Mouse (Mus musculus): Measurements from ENCODE around the gene Arfgap1. TPM values are rescaled to one million over a fixed set of nuclear protein-coding genes. Genes with fewer than 3 reads are reported as not detected.

Gene Arfgap1
- polyA plus RNA-seq (2015; fragmentation: Nextera tagmentation; extraction: Ambion mirVana): 74.2 and 82.4 TPM in 2 replicates

DNA sequence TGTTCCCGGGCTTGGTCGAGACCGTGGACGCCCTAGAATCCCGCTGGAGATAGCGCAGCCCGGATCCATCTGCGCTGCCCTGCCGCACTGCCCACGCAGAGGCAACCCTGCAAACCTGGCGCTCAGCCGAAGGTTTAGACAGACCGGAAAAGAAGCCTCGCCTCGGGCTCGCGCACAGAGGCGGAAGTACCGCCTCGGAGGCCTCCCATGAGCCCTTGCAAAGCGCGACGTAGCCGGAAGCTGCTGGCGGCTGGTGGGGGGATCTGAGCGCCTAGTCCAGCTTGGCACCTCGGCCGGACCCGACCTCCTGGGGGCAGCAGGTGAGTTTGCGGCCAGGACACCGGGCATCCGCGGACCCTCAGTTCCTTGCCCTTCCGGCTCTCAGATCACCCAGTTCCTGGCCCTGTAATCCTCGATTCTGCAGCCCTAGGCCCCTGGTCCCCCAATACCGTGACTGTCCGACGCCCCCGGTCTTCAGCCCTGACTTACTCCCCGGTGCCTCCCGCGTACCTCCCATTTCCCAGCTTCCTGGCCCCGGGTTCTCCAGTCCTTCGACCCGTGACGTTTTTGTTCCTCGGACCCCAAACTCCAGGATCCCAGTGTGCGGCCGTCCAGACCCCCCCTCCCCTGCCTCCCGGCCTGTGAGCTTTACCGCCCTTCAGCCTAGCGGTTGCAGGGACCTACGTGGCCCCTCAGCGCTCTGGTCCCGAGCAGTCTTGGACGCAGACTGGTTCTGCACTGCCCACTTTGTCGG, at the start of gene Arfgap1:
Gene Arfgap1 (plus strand): TSS at position 216 of the 754 bp plus-strand sequence.
- Histone ChIP-seq H3K27ac (ENCODE audit: low read length) (peak within 1 kb of the TSS; percentile 91), H3K4me3 (ENCODE audit: low read length) (peak within 1 kb of the TSS; percentile 95), H3K9me3 (ENCODE audit: control insufficient read depth, low read length) (no peaks in the 10 kb centered on the region), H3K4me2 (ENCODE audit: low read depth, low read length) (peak within 1 kb of the TSS; percentile 82), H3K9ac (ENCODE audit: low read depth, low read length) (peak within 1 kb of the TSS; percentile 95), H3K4me1 (ENCODE audit: control insufficient read depth, insufficient read depth, low read length) (peaks cover 20% of the 10 kb centered on the region), H3K36me3 (ENCODE audit: control insufficient read depth, insufficient read depth, low read length) (peaks cover 16% of the 10 kb centered on the region), H3K27me3 (replicated peaks; ENCODE audit: control insufficient read depth, insufficient read depth, low read length) (no peaks in the 10 kb centered on the region)
- under 1% methylated on average over 57 of the region's 57 CpGs for WGBS
- ATAC-seq: peak; percentile 84

DNA sequence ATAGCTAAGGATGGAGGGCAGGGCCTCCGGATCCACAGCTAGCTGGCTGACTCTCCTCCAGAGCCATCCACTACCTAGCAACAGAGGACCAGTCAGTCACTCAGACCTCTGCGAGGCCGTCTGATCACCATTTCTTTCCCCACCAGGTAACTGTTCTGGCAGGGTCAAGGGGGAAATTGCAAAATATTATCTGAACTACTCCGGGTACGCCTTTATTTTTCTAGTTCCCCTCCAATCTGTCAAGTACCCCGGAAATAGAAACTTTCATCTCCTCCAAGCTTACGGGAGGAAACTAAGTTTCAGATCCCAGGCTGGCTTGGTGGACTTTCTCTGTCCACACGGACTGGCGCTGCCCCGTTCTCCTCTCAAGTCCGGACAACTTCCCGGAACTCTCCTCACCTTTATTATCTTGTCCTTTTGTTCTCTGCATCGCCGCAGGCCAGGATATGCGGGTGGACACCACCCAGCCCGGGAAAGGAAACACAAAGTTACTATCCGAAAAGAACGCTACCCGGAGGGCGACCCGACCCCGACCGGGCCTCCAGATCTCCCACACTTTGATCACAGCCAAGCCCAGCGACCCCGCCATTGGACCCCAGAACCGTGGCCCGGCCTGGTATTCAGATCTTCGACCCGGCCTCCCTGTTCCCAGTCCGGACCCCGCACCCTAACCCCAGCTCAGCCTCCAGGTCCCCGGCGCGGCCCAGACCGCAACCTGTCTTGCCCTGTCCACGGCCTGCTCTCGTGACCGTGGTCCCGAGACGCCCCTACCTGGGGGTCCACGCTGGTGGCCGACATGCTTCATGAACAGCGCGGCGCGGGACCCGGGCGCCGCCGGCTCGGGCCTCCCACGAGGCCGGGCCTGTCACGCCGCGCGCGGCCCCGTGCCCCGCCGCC, 46.9 kb upstream of the Arfgap1 start:
- no peaks in the 10 kb centered on the region for H3K9me3 ChIP-seq (ENCODE audit: control insufficient read depth, low read length)
- H3K36me3 ChIP-seq (ENCODE audit: control insufficient read depth, insufficient read depth, low read length): peaks cover 12% of the 10 kb centered on the region; the same call in 1 of the 2 replicates
- H3K27ac ChIP-seq (ENCODE audit: low read length): peak overlapping the region; percentile 68
- no peaks in the 10 kb centered on the region for H3K27me3 ChIP-seq (replicated peaks; ENCODE audit: control insufficient read depth, insufficient read depth, low read length)
- WGBS: under 1% methylated on average over 61 of the region's 61 CpGs
- peaks cover 23% of the 10 kb centered on the region for H3K4me1 ChIP-seq (ENCODE audit: control insufficient read depth, insufficient read depth, low read length)
- H3K4me2 ChIP-seq (ENCODE audit: low read depth, low read length): peak overlapping the region; percentile 86
- peak; percentile 69 for ATAC-seq
- H3K4me3 ChIP-seq (ENCODE audit: low read length): peak overlapping the region; percentile 100
- H3K9ac ChIP-seq (ENCODE audit: low read depth, low read length): peak overlapping the region; percentile 100

DNA sequence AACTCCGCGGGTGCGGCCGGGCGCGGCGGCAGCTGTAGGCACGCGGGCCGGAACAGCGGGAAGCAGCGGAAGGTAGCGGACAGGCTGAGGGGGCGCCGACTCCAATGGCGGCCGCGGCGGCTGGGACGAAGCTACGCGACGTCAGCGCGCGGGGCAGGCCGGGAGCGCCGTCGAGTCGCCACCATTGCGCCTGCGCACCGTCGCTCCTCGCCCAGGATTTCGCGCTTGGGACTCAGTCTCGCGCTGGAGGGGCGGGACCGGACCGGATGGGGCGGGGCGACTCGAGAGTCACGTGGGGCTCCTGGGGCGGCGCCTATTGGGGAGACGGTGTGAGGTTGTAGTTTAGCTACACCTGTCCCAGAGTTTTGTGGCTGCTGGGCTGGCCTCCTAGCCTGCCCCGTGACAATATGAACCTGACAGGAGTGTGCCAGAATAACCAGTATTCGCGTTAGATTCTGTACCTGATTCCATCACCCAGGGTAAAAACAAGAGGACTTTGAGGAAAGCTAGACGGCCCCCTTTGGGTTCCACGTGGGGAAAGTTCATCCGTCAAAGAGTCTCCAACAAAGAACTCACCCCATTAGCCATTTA, 46.1 kb upstream of the Arfgap1 start, which contains the start of gene Ythdf1:
Gene Ythdf1 (minus strand): TSS at position 140 of the 591 bp plus-strand sequence.
- WGBS: under 1% methylated on average over 53 of the region's 56 CpGs
- Histone ChIP-seq H3K9me3 (ENCODE audit: control insufficient read depth, low read length) (no peaks in the 10 kb centered on the region), H3K27me3 (replicated peaks; ENCODE audit: control insufficient read depth, insufficient read depth, low read length) (no peaks in the 10 kb centered on the region)

DNA sequence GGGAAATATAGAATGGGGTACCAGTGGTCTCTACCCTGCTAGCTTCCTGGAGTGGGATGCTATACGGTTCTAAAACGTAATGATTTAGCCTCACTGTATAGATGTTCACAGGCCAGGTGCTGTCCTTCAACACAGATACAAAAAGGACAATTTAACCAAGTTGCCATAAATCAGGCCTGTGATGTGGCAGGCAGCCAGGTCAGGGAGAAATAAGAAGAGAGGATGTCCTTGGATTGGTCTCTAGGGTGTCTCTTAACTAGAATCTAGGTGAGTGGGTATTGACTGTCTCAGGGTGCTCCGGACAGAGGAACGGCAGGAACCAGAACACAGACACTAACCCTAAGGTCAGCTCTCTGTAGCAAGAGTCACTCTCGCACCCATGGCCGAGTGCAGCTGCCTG, 44.3 kb upstream of the Arfgap1 start:
- H3K4me3 ChIP-seq (ENCODE audit: low read length): no peak overlapping the region
- H3K9ac ChIP-seq (ENCODE audit: low read depth, low read length): no peak overlapping the region
- peaks cover 3% of the 10 kb centered on the region; the same call in 1 of the 2 replicates for H3K36me3 ChIP-seq (ENCODE audit: control insufficient read depth, insufficient read depth, low read length)
- H3K9me3 ChIP-seq (ENCODE audit: control insufficient read depth, low read length): no peaks in the 10 kb centered on the region
- ATAC-seq: no peak
- no peak overlapping the region for H3K27ac ChIP-seq (ENCODE audit: low read length)
- H3K4me2 ChIP-seq (ENCODE audit: low read depth, low read length): no peak overlapping the region
- peaks cover 7% of the 10 kb centered on the region for H3K4me1 ChIP-seq (ENCODE audit: control insufficient read depth, insufficient read depth, low read length)
- H3K27me3 ChIP-seq (replicated peaks; ENCODE audit: control insufficient read depth, insufficient read depth, low read length): no peaks in the 10 kb centered on the region
- 84% methylated on average over 6 of the region's 6 CpGs for WGBS

More for the DNA sequence above, 46.1 kb upstream of the Arfgap1 start, which contains the start of gene Ythdf1:
- Histone ChIP-seq H3K9ac (ENCODE audit: low read depth, low read length) (peak within 1 kb of the TSS; percentile 100), H3K27ac (ENCODE audit: low read length) (peak within 1 kb of the TSS; percentile 68), H3K36me3 (ENCODE audit: control insufficient read depth, insufficient read depth, low read length) (peaks cover 6% of the 10 kb centered on the region; the same call in 1 of the 2 replicates), H3K4me2 (ENCODE audit: low read depth, low read length) (peak within 1 kb of the TSS; percentile 86), H3K4me1 (ENCODE audit: control insufficient read depth, insufficient read depth, low read length) (peaks cover 17% of the 10 kb centered on the region), H3K4me3 (ENCODE audit: low read length) (peak within 1 kb of the TSS; percentile 100)
- ATAC-seq: peak; percentile 95

DNA sequence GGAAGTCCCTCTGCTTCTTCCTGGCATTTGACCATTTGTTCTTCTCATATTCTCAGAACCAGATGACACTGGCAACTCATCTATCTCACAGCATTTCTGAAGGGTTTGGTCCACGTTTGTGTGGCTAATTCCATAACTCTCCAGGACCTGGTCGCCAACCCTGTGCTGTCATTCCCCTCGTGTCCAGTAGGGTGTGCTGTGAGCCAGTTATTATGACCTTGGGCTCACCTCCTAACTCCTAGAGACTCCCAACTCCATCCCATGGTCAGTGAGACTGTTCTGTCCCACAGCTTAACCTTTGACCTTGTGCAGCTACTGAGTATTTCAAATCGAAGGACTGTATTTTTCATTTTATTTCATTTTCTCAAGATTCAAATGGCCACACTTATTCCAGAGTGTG, 41.8 kb upstream of the Arfgap1 start:
- H3K4me1 ChIP-seq (ENCODE audit: control insufficient read depth, insufficient read depth, low read length): no peaks in the 10 kb centered on the region
- no peaks in the 10 kb centered on the region for H3K27me3 ChIP-seq (replicated peaks; ENCODE audit: control insufficient read depth, insufficient read depth, low read length)
- ATAC-seq: no peak
- no peak overlapping the region for H3K4me3 ChIP-seq (ENCODE audit: low read length)
- no peaks in the 10 kb centered on the region for H3K9me3 ChIP-seq (ENCODE audit: control insufficient read depth, low read length)
- WGBS: 7% methylated on average over 4 of the region's 4 CpGs
- no peak overlapping the region for H3K27ac ChIP-seq (ENCODE audit: low read length)
- H3K9ac ChIP-seq (ENCODE audit: low read depth, low read length): no peak overlapping the region
- H3K4me2 ChIP-seq (ENCODE audit: low read depth, low read length): no peak overlapping the region
- H3K36me3 ChIP-seq (ENCODE audit: control insufficient read depth, insufficient read depth, low read length): no peaks in the 10 kb centered on the region

DNA sequence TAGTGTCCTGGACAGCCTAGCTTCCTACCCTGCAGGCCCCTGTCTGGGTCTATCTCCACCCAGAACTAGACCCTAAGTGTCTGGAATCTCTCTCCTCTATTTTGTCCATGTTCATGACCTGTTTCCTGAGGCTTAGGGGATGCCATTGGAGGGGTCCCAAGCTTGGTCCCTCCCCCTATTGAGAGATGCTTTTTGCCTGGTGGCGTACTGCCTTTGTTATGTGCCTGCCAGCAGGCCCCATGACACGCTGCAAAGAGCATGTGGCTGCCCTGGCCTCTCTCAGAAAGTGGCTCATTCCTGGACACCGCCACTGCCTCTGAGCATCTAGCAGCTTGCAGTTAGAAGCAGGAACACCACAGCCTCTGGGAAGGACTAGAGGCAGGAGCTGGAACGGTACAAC, 38.3 kb upstream of the Arfgap1 start, which contains the start of gene Birc7:
Gene Birc7 (plus strand): TSS at position 301 of the 400 bp plus-strand sequence.
- Histone ChIP-seq H3K36me3 (ENCODE audit: control insufficient read depth, insufficient read depth, low read length) (no peaks in the 10 kb centered on the region), H3K4me1 (ENCODE audit: control insufficient read depth, insufficient read depth, low read length) (no peaks in the 10 kb centered on the region), H3K27me3 (replicated peaks; ENCODE audit: control insufficient read depth, insufficient read depth, low read length) (no peaks in the 10 kb centered on the region), H3K4me3 (ENCODE audit: low read length) (no peak within 1 kb of the TSS), H3K9me3 (ENCODE audit: control insufficient read depth, low read length) (no peaks in the 10 kb centered on the region), H3K9ac (ENCODE audit: low read depth, low read length) (no peak within 1 kb of the TSS), H3K27ac (ENCODE audit: low read length) (no peak within 1 kb of the TSS), H3K4me2 (ENCODE audit: low read depth, low read length) (no peak within 1 kb of the TSS)
- 61% methylated on average over 4 of the region's 4 CpGs for WGBS
- no peak for ATAC-seq

DNA sequence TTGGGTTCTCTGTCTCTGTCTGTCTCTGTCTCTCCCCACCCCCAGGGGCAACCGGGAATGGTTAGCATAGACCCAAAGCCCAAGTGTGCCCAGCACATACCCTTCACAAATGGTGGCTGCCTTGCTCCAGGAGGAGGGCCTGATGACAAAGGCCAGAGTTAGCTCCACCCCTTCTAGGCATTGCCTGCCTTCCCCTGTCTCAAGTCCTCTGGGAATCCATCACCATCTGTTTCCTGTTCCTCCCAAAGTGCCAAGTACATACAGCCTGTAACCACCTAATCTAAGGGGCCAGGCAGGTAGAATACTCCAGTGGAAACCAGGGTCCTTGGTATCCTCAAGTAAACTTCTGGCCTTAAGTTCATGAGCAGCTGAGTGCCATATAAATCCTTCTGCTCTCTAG, 34.6 kb upstream of the Arfgap1 start:
- H3K27me3 ChIP-seq (replicated peaks; ENCODE audit: control insufficient read depth, insufficient read depth, low read length): no peaks in the 10 kb centered on the region
- H3K9ac ChIP-seq (ENCODE audit: low read depth, low read length): no peak overlapping the region
- no peaks in the 10 kb centered on the region for H3K9me3 ChIP-seq (ENCODE audit: control insufficient read depth, low read length)
- H3K36me3 ChIP-seq (ENCODE audit: control insufficient read depth, insufficient read depth, low read length): no peaks in the 10 kb centered on the region
- whole genome bisulfite sequencing: 61% methylated on average over 1 of the region's 1 CpGs
- H3K4me3 ChIP-seq (ENCODE audit: low read length): no peak overlapping the region
- no peaks in the 10 kb centered on the region for H3K4me1 ChIP-seq (ENCODE audit: control insufficient read depth, insufficient read depth, low read length)
- peak; percentile 44; the same call in 1 of the 2 replicates for ATAC-seq
- H3K4me2 ChIP-seq (ENCODE audit: low read depth, low read length): no peak overlapping the region
- no peak overlapping the region for H3K27ac ChIP-seq (ENCODE audit: low read length)

DNA sequence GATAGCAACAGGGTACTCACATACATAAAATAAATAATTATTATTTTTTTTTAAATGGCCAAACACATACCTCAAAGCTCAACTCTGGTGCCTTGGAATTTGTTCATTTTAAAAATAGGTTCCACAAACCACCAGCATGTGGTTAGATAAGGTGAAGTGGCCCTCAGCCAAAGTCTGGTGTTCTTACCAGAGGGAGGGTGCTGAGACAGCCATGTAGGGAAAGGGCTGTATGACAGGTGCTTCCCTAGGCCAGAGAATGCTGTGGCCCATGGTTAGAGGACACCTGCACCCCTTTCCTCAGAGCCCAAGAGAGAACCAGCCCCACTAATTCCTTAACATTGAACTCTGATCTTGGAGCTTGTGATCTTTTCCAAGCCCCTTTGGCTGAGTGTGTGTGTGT, 26.8 kb upstream of the Arfgap1 start:
- no peak overlapping the region for H3K4me3 ChIP-seq (ENCODE audit: low read length)
- H3K27ac ChIP-seq (ENCODE audit: low read length): no peak overlapping the region
- H3K4me2 ChIP-seq (ENCODE audit: low read depth, low read length): no peak overlapping the region
- H3K27me3 ChIP-seq (replicated peaks; ENCODE audit: control insufficient read depth, insufficient read depth, low read length): no peaks in the 10 kb centered on the region
- H3K36me3 ChIP-seq (ENCODE audit: control insufficient read depth, insufficient read depth, low read length): no peaks in the 10 kb centered on the region
- H3K4me1 ChIP-seq (ENCODE audit: control insufficient read depth, insufficient read depth, low read length): no peaks in the 10 kb centered on the region
- H3K9me3 ChIP-seq (ENCODE audit: control insufficient read depth, low read length): no peaks in the 10 kb centered on the region
- no peak overlapping the region for H3K9ac ChIP-seq (ENCODE audit: low read depth, low read length)
- ATAC-seq: no peak

DNA sequence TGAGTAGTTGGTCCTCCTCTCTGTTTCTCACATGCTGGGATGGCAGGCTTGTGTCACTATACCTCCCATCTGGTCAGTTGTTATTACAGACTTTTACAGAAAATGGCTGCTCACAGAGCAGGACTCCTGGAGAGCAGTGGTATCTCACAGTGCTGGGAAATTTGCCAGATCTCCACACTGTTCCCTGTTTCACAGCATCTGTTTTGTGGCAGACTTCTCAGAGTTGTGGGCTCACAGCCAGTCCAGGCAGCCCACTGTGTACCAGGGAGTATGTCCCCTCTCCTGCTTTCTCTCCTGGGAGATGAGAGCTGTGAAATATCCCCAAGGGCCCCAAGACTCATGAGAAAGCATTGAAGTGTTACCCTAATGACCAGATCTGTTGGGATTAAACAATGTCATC, 25.2 kb upstream of the Arfgap1 start:
- Histone ChIP-seq H3K27me3 (replicated peaks; ENCODE audit: control insufficient read depth, insufficient read depth, low read length) (no peaks in the 10 kb centered on the region), H3K36me3 (ENCODE audit: control insufficient read depth, insufficient read depth, low read length) (no peaks in the 10 kb centered on the region), H3K27ac (ENCODE audit: low read length) (no peak overlapping the region), H3K9me3 (ENCODE audit: control insufficient read depth, low read length) (no peaks in the 10 kb centered on the region), H3K4me1 (ENCODE audit: control insufficient read depth, insufficient read depth, low read length) (no peaks in the 10 kb centered on the region), H3K9ac (ENCODE audit: low read depth, low read length) (no peak overlapping the region), H3K4me3 (ENCODE audit: low read length) (no peak overlapping the region), H3K4me2 (ENCODE audit: low read depth, low read length) (no peak overlapping the region)
- ATAC-seq: no peak

Measured in intestine, embryonic 16.5 days (tissue).